Mouse (Mus musculus): ENCODE results near the gene Cuedc1. TPM values are rescaled to one million over a fixed set of nuclear protein-coding genes. Genes with fewer than 3 reads are reported as not detected.

The Cuedc1 gene
- total and polyA plus RNA-seq, 2 experiments from 2014 or later, result 17.0 to 19.2 TPM

DNA sequence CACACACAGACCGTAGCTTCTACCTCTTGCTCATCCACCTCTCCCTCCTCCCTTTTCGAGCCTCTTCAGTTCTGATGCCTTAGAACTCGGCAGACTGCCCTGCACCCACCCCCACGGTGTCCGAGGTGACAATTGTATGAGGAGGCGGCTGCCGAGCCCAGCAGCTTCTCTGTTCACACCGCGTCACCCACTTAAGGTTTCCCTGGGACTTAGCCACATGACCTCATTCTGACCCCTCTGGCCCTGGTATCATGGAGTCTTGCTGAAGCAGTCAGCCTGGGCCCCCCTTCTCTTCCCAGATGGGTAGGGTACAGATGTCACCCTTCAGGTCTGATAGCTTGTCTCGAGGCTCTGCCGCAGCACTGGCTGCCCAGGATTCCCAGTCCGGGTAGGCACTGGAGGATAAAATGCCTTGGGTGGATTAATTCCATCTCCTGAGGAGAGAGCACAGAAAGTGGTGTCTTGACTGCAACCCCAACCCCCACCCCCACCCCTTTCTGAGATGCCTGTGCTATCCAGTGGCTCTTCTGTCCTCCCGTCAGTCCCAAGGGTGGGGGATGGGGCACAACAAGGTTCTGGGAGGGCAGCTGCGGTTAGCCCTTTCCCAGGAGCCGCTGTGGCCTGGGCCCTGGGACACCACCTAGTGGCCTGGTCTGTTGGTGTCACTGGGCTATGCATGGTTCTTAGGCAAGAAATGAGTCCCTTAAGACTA lies 63.9 kb downstream of the Cuedc1 start:
- H3K4me2 ChIP-seq (ENCODE audit: low read depth, low read length), result peak overlapping the region; percentile 73
- peak overlapping the region; percentile 99 for H3K27ac ChIP-seq (ENCODE audit: low read depth)
- H3K9me3 ChIP-seq (replicated peaks; ENCODE audit: control insufficient read depth, low read length), result no peaks in the 10 kb centered on the region
- no peaks in the 10 kb centered on the region for H3K27me3 ChIP-seq (ENCODE audit: control insufficient read depth, insufficient read depth, low read length)
- under 1% methylated on average over 14 of the region's 15 CpGs for WGBS
- TF ChIP-seq CTCF (IDR thresholded peaks at IDR 0.05; ENCODE audit: low read depth) (peak; percentile 94), EP300 (IDR thresholded peaks at IDR 0.05; ENCODE audit: low read depth) (peak; percentile 48; the same call in 1 of the 2 replicates)
- H3K36me3 ChIP-seq (replicated peaks; ENCODE audit: control insufficient read depth, insufficient read depth, low read length), result no peaks in the 10 kb centered on the region
- peak; percentile 94 for DNase-seq (ENCODE audit: low spot score)
- peak overlapping the region; percentile 22; the same call in 1 of the 2 replicates for H3K9ac ChIP-seq (replicated peaks; ENCODE audit: low read depth, low read length)
- ATAC-seq (ENCODE audit: insufficient read depth, low read depth), result peak; percentile 61
- peaks cover 57% of the 10 kb centered on the region for H3K4me1 ChIP-seq (ENCODE audit: control insufficient read depth, insufficient read depth)
- H3K4me3 ChIP-seq (ENCODE audit: low read depth, low read length), result peak overlapping the region; percentile 43

DNA sequence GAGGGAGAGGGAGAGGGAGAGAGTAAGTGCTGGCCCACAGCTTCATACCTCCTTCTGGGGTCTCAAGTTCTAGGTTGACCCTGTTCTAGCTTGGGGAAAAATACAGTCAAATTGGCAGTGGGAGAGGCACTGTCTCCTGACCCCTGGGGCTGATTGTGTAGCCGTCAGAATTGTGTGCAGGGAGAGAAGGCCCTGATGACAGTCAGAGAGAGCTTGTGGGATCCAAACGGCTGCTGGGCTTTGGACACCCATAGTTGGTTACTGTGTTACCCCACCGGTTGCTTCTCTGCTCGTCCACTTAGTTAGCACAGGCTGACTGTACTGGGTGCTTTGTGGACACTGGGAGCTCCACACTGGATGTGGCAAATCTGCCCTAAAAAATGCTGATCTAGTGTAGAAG lies 64.9 kb downstream of the Cuedc1 start:
- Histone ChIP-seq H3K4me2 (ENCODE audit: low read depth, low read length) (no peak overlapping the region), H3K9me3 (replicated peaks; ENCODE audit: control insufficient read depth, low read length) (no peaks in the 10 kb centered on the region), H3K36me3 (replicated peaks; ENCODE audit: control insufficient read depth, insufficient read depth, low read length) (no peaks in the 10 kb centered on the region), H3K27me3 (ENCODE audit: control insufficient read depth, insufficient read depth, low read length) (no peaks in the 10 kb centered on the region), H3K4me1 (ENCODE audit: control insufficient read depth, insufficient read depth) (peaks cover 53% of the 10 kb centered on the region), H3K27ac (ENCODE audit: low read depth) (peak overlapping the region; percentile 0; the same call in 1 of the 2 replicates), H3K9ac (replicated peaks; ENCODE audit: low read depth, low read length) (no peak overlapping the region), H3K4me3 (ENCODE audit: low read depth, low read length) (no peak overlapping the region)
- TF ChIP-seq CTCF (IDR thresholded peaks at IDR 0.05; ENCODE audit: low read depth), result no peak
- TF ChIP-seq EP300 (IDR thresholded peaks at IDR 0.05; ENCODE audit: low read depth), result no peak
- WGBS, result 54% methylated on average over 4 of the region's 4 CpGs
- no peak for DNase-seq (ENCODE audit: low spot score)
- ATAC-seq (ENCODE audit: insufficient read depth, low read depth), result no peak

DNA sequence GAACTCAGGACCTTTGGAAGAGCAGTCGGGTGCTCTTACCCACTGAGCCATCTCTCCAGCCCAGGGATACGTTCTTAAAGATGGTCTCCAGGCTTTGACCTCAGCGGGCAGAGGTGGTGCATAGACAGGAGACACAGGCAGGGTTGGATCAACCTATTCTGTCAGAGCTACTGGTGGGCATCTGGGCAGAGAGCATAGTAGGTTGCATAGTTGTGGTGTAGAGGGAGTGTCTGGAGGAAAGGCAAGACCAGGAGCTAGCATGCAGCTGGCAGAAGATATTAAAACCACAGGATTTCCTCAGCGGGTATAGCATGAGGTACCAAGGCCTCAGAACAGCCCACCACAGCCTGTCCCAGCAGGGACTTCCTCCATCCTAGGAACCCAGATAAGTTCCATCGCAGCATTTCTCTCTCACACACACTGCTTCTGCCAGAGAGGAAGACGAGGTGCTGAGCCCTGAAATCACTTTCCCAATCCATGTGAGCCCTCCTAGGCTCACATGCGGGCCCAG lies 66.4 kb downstream of the Cuedc1 start:
- TF ChIP-seq CTCF (IDR thresholded peaks at IDR 0.05; ENCODE audit: low read depth), result no peak
- TF ChIP-seq EP300 (IDR thresholded peaks at IDR 0.05; ENCODE audit: low read depth), result no peak
- peaks cover 42% of the 10 kb centered on the region for H3K4me1 ChIP-seq (ENCODE audit: control insufficient read depth, insufficient read depth)
- H3K4me2 ChIP-seq (ENCODE audit: low read depth, low read length), result no peak overlapping the region

DNA sequence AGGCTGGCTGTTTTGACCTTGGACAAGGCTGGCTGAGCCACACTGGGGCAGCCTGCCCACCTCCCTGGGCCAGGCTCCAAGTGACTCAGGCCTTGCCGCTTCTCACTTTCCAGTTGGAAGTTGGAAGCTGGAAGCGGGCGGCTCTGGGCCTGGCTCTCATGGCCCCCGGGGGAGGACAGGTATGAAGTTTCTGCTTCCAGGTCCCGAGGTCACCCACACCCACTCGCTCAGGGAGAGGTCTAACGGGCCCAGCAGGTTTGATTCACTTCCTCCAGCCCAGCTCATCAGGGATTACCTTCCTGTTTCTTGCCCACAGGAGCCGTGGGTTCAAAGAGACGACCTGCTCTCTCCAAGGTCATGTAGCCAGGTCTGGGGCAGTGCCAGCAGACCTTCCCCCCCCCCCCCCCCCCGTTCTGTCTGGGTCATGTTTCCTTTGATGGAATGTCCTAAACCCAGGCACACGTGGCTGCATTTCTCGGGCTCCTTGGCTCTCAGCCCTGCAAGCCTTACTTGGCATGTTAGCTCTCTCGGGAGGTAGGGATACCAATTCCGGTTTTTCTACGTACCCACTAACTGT lies 67.0 kb downstream of the Cuedc1 start:
- Histone ChIP-seq H3K4me3 (ENCODE audit: low read depth, low read length) (no peak overlapping the region), H3K9me3 (replicated peaks; ENCODE audit: control insufficient read depth, low read length) (no peaks in the 10 kb centered on the region), H3K9ac (replicated peaks; ENCODE audit: low read depth, low read length) (peak overlapping the region; percentile 46), H3K4me2 (ENCODE audit: low read depth, low read length) (no peak overlapping the region), H3K27me3 (ENCODE audit: control insufficient read depth, insufficient read depth, low read length) (no peaks in the 10 kb centered on the region), H3K4me1 (ENCODE audit: control insufficient read depth, insufficient read depth) (peaks cover 36% of the 10 kb centered on the region), H3K36me3 (replicated peaks; ENCODE audit: control insufficient read depth, insufficient read depth, low read length) (no peaks in the 10 kb centered on the region), H3K27ac (ENCODE audit: low read depth) (peak overlapping the region; percentile 97)
- TF ChIP-seq CTCF (IDR thresholded peaks at IDR 0.05; ENCODE audit: low read depth) (no peak), EP300 (IDR thresholded peaks at IDR 0.05; ENCODE audit: low read depth) (peak; percentile 79)
- DNase-seq (ENCODE audit: low spot score) (peak; percentile 88), ATAC-seq (ENCODE audit: insufficient read depth, low read depth) (peak; percentile 59)
- 4% methylated on average over 15 of the region's 15 CpGs for WGBS

More for the DNA sequence above, 66.4 kb downstream of the Cuedc1 start:
- DNase-seq (ENCODE audit: low spot score) (no peak), ATAC-seq (ENCODE audit: insufficient read depth, low read depth) (no peak)
- Histone ChIP-seq H3K9ac (replicated peaks; ENCODE audit: low read depth, low read length) (peak overlapping the region; percentile 46), H3K4me3 (ENCODE audit: low read depth, low read length) (no peak overlapping the region), H3K9me3 (replicated peaks; ENCODE audit: control insufficient read depth, low read length) (no peaks in the 10 kb centered on the region), H3K27me3 (ENCODE audit: control insufficient read depth, insufficient read depth, low read length) (no peaks in the 10 kb centered on the region), H3K36me3 (replicated peaks; ENCODE audit: control insufficient read depth, insufficient read depth, low read length) (no peaks in the 10 kb centered on the region), H3K27ac (ENCODE audit: low read depth) (peak overlapping the region; percentile 97)
- WGBS, result 52% methylated on average over 7 of the region's 7 CpGs

DNA sequence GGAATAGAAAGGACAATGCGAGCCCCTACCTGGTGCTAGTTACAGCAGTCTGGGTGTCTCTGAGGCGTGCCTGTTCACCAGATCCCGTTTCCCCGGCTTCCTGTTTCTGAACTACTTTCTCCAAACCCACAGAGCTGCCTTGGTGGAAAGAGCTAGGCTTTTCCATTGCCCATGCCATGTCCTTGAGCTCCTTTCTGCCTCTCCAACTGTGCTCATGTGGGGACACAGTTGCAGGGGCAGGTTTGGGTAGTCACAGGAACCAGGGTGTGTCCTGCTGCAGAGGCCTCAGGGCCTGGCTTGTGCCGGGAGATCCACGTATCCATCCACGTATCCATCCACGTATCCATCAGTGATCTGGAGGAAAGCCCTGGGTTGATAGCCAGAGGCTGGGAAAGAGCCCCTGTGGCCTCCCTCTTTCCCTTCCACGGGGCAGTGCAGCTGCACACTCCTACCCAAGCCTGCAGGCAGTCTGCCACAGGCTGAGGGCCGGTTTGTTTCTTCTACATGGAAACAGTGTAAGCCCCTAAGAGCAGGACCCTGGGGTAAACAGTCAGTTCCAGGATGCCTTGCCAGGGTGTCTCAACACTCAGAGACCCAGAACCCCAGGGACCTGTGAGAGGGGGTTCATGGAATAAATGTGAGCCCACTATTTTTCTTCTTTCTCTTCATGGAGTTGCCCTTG lies 68.0 kb downstream of the Cuedc1 start:
- H3K4me1 ChIP-seq (ENCODE audit: control insufficient read depth, insufficient read depth), result peaks cover 26% of the 10 kb centered on the region
- no peaks in the 10 kb centered on the region for H3K27me3 ChIP-seq (ENCODE audit: control insufficient read depth, insufficient read depth, low read length)
- no peak overlapping the region for H3K4me2 ChIP-seq (ENCODE audit: low read depth, low read length)
- H3K9me3 ChIP-seq (replicated peaks; ENCODE audit: control insufficient read depth, low read length), result no peaks in the 10 kb centered on the region
- WGBS, result 48% methylated on average over 10 of the region's 10 CpGs
- no peaks in the 10 kb centered on the region for H3K36me3 ChIP-seq (replicated peaks; ENCODE audit: control insufficient read depth, insufficient read depth, low read length)
- peak overlapping the region; percentile 42; the same call in 1 of the 2 replicates for H3K9ac ChIP-seq (replicated peaks; ENCODE audit: low read depth, low read length)
- H3K4me3 ChIP-seq (ENCODE audit: low read depth, low read length), result no peak overlapping the region
- no peak for ATAC-seq (ENCODE audit: insufficient read depth, low read depth)
- DNase-seq (ENCODE audit: low spot score), result no peak
- TF ChIP-seq CTCF (IDR thresholded peaks at IDR 0.05; ENCODE audit: low read depth) (no peak), EP300 (IDR thresholded peaks at IDR 0.05; ENCODE audit: low read depth) (no peak)
- peak overlapping the region; percentile 97 for H3K27ac ChIP-seq (ENCODE audit: low read depth)
